Mouse (Mus musculus) left cerebral cortex, postnatal 4 days (tissue): ENCODE measurements around the gene Fbxw17. TPM values are rescaled to one million over a fixed set of nuclear protein-coding genes. Genes with fewer than 3 reads are reported as not detected.
"Not testable (repeated sequence)": the region's sequence is repeated elsewhere in the genome, so short reads cannot be mapped to it uniquely, and the experiment has no call there.

ENCODE experiments used
- DNase-seq: peaks from one replicate; pipeline ENCODE4 v3.0.0-alpha.2; 2022
- intact Hi-C: fragments of 180-260 bp; cut with DNase I; formaldehyde crosslinking; loops from one replicate; pipeline ENCODE4 v1.15.1; 2025
- total RNA-seq, 2 experiments: library from RNA; stranded (reverse); gene quantifications; 2 replicates each; pipeline ENCODE4 v1.2.3; 2021

Fbxw17 gene
- 10 to 100 TPM; 28.3 to 33.8 TPM for total RNA-seq

- intact Hi-C loops: no loop called here
These were observed at the start of gene Fbxw17 for GRCm38 (mm10) chr13:50417389-50418183. Gene Fbxw17 (plus strand): TSS chr13:50417864.

DNA sequence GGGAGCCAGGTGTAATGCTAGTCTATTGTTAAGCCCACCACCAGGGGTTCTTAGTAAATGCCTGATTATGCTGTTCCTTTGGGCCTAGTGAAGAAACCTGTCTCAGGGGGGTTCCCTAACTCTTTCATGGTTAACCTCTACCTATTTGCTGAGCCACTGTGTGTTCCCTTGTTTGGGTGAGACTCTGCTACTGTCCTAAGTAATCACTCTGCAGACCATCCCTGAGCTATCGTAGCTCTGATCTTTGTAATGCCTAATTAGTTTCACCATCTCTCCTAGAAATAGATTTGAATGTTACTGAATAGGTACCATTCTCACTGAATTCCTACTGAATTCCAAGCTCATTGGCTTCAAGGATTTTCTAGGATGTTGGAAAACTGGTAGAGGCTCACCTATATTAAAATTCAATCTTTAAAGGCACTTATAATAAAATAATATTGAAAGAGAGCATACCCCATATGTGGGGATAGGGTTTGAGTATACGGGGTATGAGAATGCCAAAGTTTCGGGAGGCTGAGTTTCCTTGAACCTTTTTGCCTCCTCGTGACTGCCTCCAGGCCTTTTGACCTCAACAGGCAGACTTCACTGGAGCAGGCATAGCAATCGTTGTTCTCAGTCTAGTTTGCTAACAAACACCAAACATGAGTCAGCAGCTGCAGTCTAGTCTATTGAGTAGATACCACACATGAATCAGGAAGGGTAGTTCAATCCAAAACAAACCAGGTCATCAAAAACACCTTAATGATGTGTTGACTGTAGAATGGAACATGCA is 44.5 kb upstream of the Fbxw17 start:
- DNase-seq, intact Hi-C loops: not testable (repeated sequence)

More at GRCm38 (mm10) chr13:50417389-50418183, at the start of gene Fbxw17:
- peak; percentile 70 for DNase-seq

GRCm38 (mm10) chr13:50389146-50389545 is 28.5 kb upstream of the Fbxw17 start:
- DNase-seq, intact Hi-C loops: not testable (repeated sequence)

DNA sequence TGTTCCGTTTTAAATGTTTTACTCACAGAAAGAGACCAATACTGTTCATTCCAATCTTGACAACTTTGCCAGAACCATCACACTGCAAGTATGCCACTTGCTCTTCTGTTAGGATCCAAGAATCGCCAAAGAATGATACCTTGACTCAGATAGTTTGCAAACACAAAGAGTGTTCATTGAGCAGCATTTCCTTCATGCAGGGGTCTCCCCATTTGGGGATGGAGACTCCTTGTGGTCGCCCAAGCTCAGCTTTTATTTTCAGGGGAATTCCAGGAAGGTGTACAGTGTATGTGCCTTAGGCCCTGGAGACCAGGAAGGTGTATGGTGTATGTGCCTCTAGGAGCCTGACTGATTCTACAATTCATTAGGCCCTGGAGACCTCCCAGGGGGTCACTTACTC is 757 bp downstream of the Fbxw17 start:
- intact Hi-C loops: no loop called here
- DNase-seq: no peak

GRCm38 (mm10) chr13:50423625-50424209 is 6.1 kb downstream of the Fbxw17 start:
- intact Hi-C loops: no loop called here
- DNase-seq: no peak

GRCm38 (mm10) chr13:50424517-50424916 is 6.9 kb downstream of the Fbxw17 start:
- intact Hi-C loops: no loop called here
- DNase-seq: no peak

DNA sequence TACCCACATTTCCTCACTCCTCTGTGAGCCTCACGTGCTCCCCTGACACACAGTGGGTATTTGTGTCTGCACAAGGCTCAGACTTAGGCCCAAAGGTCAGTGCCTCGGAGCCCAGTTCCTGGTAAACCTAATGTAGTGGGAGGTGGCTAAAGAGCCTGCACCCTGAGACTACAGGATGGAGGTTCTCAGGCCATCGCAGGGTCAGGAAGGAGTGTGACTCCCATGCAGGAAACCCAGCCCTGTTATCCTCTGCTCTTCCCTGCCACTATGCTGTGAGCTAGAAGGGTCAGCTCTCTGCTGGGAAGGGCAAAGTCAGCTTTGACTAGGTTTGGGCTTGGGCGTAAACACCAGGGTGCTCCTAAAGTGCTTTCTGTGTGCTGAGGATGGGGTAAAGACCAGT is 9.0 kb downstream of the Fbxw17 start:
- no peak for DNase-seq
- intact Hi-C loops: no loop called here

DNA sequence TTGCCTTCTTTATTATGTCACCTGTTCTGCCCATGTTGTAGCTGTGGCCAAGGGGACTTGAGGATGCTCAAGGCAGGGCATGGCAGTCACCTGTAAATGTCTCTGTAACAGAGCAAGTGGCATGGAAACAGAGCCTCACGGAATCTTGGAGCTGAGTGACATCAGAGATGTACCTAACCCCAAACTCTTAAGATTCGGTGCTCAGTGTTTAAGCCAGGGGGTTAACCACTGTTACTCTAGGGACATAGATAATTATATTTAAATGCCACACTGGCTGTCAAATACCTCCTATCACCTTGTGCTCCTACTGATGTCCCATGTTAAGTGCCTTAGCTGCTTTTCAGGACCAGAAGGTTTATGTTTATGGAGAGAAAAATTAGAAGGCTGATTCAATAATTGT is 26.1 kb downstream of the Fbxw17 start, which contains the start of gene Gm47429:
Gene Gm47429 (minus strand): TSS at position 101 of the 400 bp plus-strand sequence.
- DNase-seq: no peak
- intact Hi-C loops: no loop called here

DNA sequence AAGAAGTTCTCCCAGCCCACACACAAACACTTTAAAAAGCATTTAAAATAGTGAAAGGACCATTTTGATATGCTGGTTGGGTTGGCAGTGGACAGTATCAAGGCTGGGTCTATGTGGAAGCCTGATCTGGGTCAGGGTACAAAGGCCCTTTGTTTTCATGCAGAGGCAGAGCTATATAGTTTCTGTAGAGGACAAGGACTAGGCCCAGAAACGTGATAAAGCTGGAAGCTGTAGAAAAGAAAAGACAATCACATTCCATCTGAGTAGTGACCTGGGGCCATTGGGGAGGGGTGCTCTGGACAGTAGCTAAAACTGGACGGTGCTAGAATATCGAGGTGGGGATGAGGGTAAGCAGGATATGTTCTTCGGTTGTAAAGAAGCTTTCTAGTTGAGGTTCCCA is 27.6 kb downstream of the Fbxw17 start:
- intact Hi-C loops: no loop called here
- no peak for DNase-seq

DNA sequence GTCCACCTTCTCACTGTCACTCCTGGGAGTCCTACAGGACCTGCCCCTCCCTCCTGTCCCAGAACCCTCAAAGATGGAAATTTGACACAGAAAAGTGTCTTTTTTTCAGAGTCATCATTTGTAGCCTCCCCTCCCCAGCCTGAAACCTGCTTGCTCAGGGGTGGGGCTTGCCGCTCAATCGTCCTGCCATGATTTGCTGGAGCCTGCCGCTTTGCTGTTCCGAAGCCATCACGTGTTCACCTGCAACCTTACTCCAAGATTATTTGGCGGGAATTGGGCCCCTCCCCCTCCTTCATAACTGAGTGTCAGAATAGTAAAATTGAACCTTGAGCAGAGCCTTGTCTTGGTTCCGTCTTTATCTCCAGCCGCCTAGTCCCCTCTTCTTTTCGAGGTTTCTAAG is 34.6 kb downstream of the Fbxw17 start:
- DNase-seq, intact Hi-C loops: not testable (repeated sequence)

- intact Hi-C loops: no loop called here
- no peak for DNase-seq
These were observed 35.8 kb downstream of the Fbxw17 start for GRCm38 (mm10) chr13:50453426-50453825.

DNA sequence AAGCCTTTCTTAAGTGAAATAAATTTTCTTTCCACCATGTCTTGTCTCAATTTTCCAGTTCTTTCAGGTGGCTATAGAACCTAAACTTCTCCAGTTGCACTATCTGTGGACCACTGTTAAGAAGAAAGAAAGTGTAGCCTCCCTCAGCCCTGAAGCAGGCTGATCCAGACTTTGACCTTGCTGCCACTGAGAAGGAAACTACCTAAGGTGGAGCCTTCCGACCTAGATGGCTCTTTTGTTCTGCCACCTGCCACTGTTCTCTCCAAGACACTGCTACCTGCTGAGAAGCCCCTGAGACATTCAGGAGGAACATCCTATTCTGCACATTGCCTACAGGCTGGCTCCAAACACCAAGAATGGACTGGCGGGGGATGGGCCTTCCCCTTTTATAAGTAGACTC is 42.8 kb downstream of the Fbxw17 start:
- DNase-seq, intact Hi-C loops: not testable (repeated sequence)

DNA sequence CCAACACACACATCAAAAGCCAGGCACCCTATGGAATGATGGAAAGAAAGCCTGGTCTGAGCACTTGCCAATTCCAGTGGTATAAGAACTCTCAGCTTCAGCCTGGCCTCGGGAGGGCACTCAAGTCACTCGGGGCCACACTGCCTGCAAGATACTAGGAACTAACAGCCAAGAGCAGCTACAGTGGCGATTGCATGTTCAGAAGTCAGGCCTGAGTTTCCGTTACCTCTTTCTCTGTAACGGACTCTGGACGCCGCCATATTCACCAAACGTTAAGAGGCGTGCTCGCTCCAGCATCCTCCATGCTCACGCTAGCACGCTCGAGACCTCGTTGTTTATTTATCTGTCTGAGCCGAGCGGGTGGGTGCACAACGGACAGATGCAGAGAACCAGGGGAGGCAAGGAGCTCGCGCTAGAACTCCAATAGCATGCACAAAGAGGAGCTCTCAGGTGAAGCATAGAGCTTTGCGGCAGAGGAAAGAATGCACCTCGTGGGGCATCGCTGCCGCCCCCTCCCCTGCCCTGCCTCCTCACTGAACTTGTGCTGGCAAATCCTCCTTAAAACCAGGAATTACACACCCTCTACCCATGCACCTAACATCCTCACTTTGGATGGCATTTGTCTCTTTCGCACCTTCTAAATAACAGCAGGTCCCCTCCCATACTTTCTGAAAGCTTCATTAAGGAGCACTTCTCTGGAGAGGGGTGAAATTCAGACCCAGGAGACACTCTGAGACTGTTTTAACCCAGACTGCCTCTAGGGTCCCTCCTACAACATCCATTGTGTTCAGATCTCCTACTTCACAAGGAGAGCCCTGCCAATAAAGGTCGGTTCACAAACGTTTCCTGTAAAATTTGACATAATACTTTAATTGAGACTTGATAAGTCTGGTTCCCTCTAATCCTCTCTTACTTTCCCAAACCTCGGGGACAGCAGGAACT is 47.2 kb downstream of the Fbxw17 start:
- DNase-seq: no peak

GRCm38 (mm10) chr13:50467007-50467406 is 49.3 kb downstream of the Fbxw17 start, which contains the start of gene Nutm2:
Gene Nutm2 (plus strand): TSS chr13:50467307.
- intact Hi-C loops: no loop called here
- no peak for DNase-seq

More for the DNA sequence above, 47.2 kb downstream of the Fbxw17 start:
- intact Hi-C loops: no loop called here

Other genes with a start within 250 kb of the Fbxw17 start
- not detected for gene Gm906, start 167.6 kb upstream of the Fbxw17 start, total RNA-seq
- gene Gm47429, start 26.0 kb downstream of the Fbxw17 start, total RNA-seq: not detected
- not detected for gene Nutm2, start 49.4 kb downstream of the Fbxw17 start, total RNA-seq
- not detected for gene Gm904, start 225.4 kb downstream of the Fbxw17 start, total RNA-seq